Mouse (Mus musculus) midbrain, embryonic 14.5 days (tissue): ENCODE data around the gene Mup20. TPM values are rescaled to one million over a fixed set of nuclear protein-coding genes. Genes with fewer than 3 reads are reported as not detected.
"Not testable (repeated sequence)": the region's sequence is repeated elsewhere in the genome, so short reads cannot be mapped to it uniquely, and the experiment has no call there.

Experiments used
- ATAC-seq: fragments of 200-750 bp; cut with Nextera tagmentation; 2 replicates; pipeline ENCODE4 v1.8.0; 2017; ENCODE audit warnings: moderate number of reproducible peaks, moderate library complexity; ENCODE audit not compliant: low FRiP score, low TSS enrichment
- DNase-seq: peaks from one replicate; pipeline ENCODE4 v3.0.0-alpha.2; 2015
- H3K27ac ChIP-seq: fragments of 300-500 bp; sonication (generic); replicated peaks from 2 replicates; pipeline ENCODE4 v1.5.1; 2014; ENCODE audit warnings: mild to moderate bottlenecking, low read depth, low read length, moderate library complexity
- H3K27me3 ChIP-seq: fragments of 300-500 bp; sonication (generic); 2 replicates; pipeline ENCODE4 v1.6.1; 2014; ENCODE audit warnings: low read length, control low read depth, mixed read lengths; ENCODE audit not compliant: control insufficient read depth, insufficient read depth
- H3K36me3 ChIP-seq: fragments of 300-500 bp; sonication (generic); 2 replicates; pipeline ENCODE4 v1.6.1; 2014; ENCODE audit warnings: low read length, control low read depth; ENCODE audit not compliant: control insufficient read depth, insufficient read depth
- H3K4me1 ChIP-seq: fragments of 300-500 bp; sonication (generic); 2 replicates; pipeline ENCODE4 v1.6.1; 2014; ENCODE audit warnings: mild to moderate bottlenecking, antibody characterized with exemption, low read length, control low read depth; ENCODE audit not compliant: control insufficient read depth, insufficient read depth
- H3K4me2 ChIP-seq: fragments of 300-500 bp; sonication (generic); 2 replicates; pipeline ENCODE4 v1.6.1; 2014; ENCODE audit warnings: mild to moderate bottlenecking, low read length, moderate library complexity
- H3K4me3 ChIP-seq: fragments of 300-500 bp; sonication (generic); replicated peaks from 2 replicates; pipeline ENCODE4 v1.5.1; 2014; ENCODE audit warnings: low read depth, low read length
- H3K9ac ChIP-seq: fragments of 300-500 bp; sonication (generic); replicated peaks from 2 replicates; pipeline ENCODE4 v1.6.1; 2014; ENCODE audit warnings: mild to moderate bottlenecking, low read length, moderate library complexity
- H3K9me3 ChIP-seq: fragments of 300-500 bp; sonication (generic); 2 replicates; pipeline ENCODE4 v1.6.1; 2016; ENCODE audit warnings: low read length, control low read depth, mixed read lengths; ENCODE audit not compliant: control insufficient read depth
- WGBS: fragments of 180-500 bp; shearing (Covaris S2); extraction: QIAGEN DNeasy Blood & Tissue Kit; methylation state at CpG from one replicate; pipeline ENCODE4 v1.1.7; 2014; 5-methylcytosine and 5-hydroxymethylcytosine counted together
- polyA plus RNA-seq: library from polyadenylated mRNA; unstranded; fragments of >200 nt; fragmentation: Nextera tagmentation; extraction: Ambion mirVana; gene quantifications from 2 replicates; pipeline ENCODE4 v1.2.1, GENCODE M21; 2014

The Mup20 gene
- polyA plus RNA-seq, 1 experiment from 2014 or later, result not detected

- ATAC-seq (no peak), DNase-seq (no peak)
- Histone ChIP-seq H3K9me3 (no peaks in the 10 kb centered on the region), H3K36me3 (no peaks in the 10 kb centered on the region), H3K4me1 (no peaks in the 10 kb centered on the region), H3K4me3 (no peak overlapping the region), H3K4me2 (no peak overlapping the region), H3K27me3 (no peaks in the 10 kb centered on the region), H3K27ac (no peak overlapping the region), H3K9ac (no peak overlapping the region)
- 91% methylated on average over 4 of the region's 4 CpGs for WGBS
Observed at GRCm38 (mm10) chr4:62023646-62024045, 30.3 kb downstream of the Mup20 start.

- Histone ChIP-seq H3K36me3 (no peaks in the 10 kb centered on the region), H3K27ac (no peak overlapping the region), H3K9ac (no peak overlapping the region), H3K4me2 (no peak overlapping the region), H3K4me1 (no peaks in the 10 kb centered on the region), H3K4me3 (no peak overlapping the region), H3K9me3 (no peaks in the 10 kb centered on the region), H3K27me3 (no peaks in the 10 kb centered on the region)
- 88% methylated on average over 2 of the region's 2 CpGs for WGBS
- ATAC-seq (no peak), DNase-seq (no peak)
Observed at GRCm38 (mm10) chr4:62023120-62023519, 30.8 kb downstream of the Mup20 start.

GRCm38 (mm10) chr4:62020511-62020910 is 33.4 kb downstream of the Mup20 start:
- not testable (repeated sequence) for DNase-seq, H3K9ac ChIP-seq, H3K4me1 ChIP-seq, H3K4me3 ChIP-seq, H3K4me2 ChIP-seq, ATAC-seq, H3K9me3 ChIP-seq, H3K27ac ChIP-seq, H3K27me3 ChIP-seq, H3K36me3 ChIP-seq

Other genes with a start within 250 kb of the Mup20 start
- gene Mup5, start 218.9 kb downstream of the Mup20 start, polyA plus RNA-seq, result not detected in 2 replicates
- gene Mup3, start 33.2 kb upstream of the Mup20 start, polyA plus RNA-seq, result not detected in 2 replicates
- not detected in 2 replicates for gene Mup21, start 96.7 kb upstream of the Mup20 start, polyA plus RNA-seq
- gene Zfp37, start 176.9 kb upstream of the Mup20 start, polyA plus RNA-seq, result 35.8 and 39.2 TPM in 2 replicates
- gene Slc31a2, start 208.4 kb upstream of the Mup20 start, polyA plus RNA-seq, result 9.2 and 10.2 TPM in 2 replicates